Mouse (Mus musculus) midbrain, embryonic 14.5 days (tissue): ENCODE measurements around the gene Dvl2. TPM values are rescaled to one million over a fixed set of nuclear protein-coding genes. Genes with fewer than 3 reads are reported as not detected.
"Not testable (repeated sequence)": the region's sequence is repeated elsewhere in the genome, so short reads cannot be mapped to it uniquely, and the experiment has no call there.

Experiments
- ATAC-seq: fragments of 200-750 bp; cut with Nextera tagmentation; 2 replicates; pipeline ENCODE4 v1.8.0; 2017; ENCODE audit warnings: moderate number of reproducible peaks, moderate library complexity; ENCODE audit not compliant: low FRiP score, low TSS enrichment
- DNase-seq: peaks from one replicate; pipeline ENCODE4 v3.0.0-alpha.2; 2015
- H3K27ac ChIP-seq: fragments of 300-500 bp; sonication (generic); replicated peaks from 2 replicates; pipeline ENCODE4 v1.5.1; 2014; ENCODE audit warnings: mild to moderate bottlenecking, low read depth, low read length, moderate library complexity
- H3K27me3 ChIP-seq: fragments of 300-500 bp; sonication (generic); 2 replicates; pipeline ENCODE4 v1.6.1; 2014; ENCODE audit warnings: low read length, control low read depth, mixed read lengths; ENCODE audit not compliant: control insufficient read depth, insufficient read depth
- H3K36me3 ChIP-seq: fragments of 300-500 bp; sonication (generic); 2 replicates; pipeline ENCODE4 v1.6.1; 2014; ENCODE audit warnings: low read length, control low read depth; ENCODE audit not compliant: control insufficient read depth, insufficient read depth
- H3K4me1 ChIP-seq: fragments of 300-500 bp; sonication (generic); 2 replicates; pipeline ENCODE4 v1.6.1; 2014; ENCODE audit warnings: mild to moderate bottlenecking, antibody characterized with exemption, low read length, control low read depth; ENCODE audit not compliant: control insufficient read depth, insufficient read depth
- H3K4me2 ChIP-seq: fragments of 300-500 bp; sonication (generic); 2 replicates; pipeline ENCODE4 v1.6.1; 2014; ENCODE audit warnings: mild to moderate bottlenecking, low read length, moderate library complexity
- H3K4me3 ChIP-seq: fragments of 300-500 bp; sonication (generic); replicated peaks from 2 replicates; pipeline ENCODE4 v1.5.1; 2014; ENCODE audit warnings: low read depth, low read length
- H3K9ac ChIP-seq: fragments of 300-500 bp; sonication (generic); replicated peaks from 2 replicates; pipeline ENCODE4 v1.6.1; 2014; ENCODE audit warnings: mild to moderate bottlenecking, low read length, moderate library complexity
- H3K9me3 ChIP-seq: fragments of 300-500 bp; sonication (generic); 2 replicates; pipeline ENCODE4 v1.6.1; 2016; ENCODE audit warnings: low read length, control low read depth, mixed read lengths; ENCODE audit not compliant: control insufficient read depth
- WGBS: fragments of 180-500 bp; shearing (Covaris S2); extraction: QIAGEN DNeasy Blood & Tissue Kit; methylation state at CpG from one replicate; pipeline ENCODE4 v1.1.7; 2014; 5-methylcytosine and 5-hydroxymethylcytosine counted together
- polyA plus RNA-seq: library from polyadenylated mRNA; unstranded; fragments of >200 nt; fragmentation: Nextera tagmentation; extraction: Ambion mirVana; gene quantifications from 2 replicates; pipeline ENCODE4 v1.2.1, GENCODE M21; 2014

Gene Dvl2
- polyA plus RNA-seq, result 22.9 and 23.0 TPM in 2 replicates

GRCm38 (mm10) chr11:70000396-70000898 is at the start of gene Dvl2:
Dvl2 (plus strand) TSS chr11:70000595.
- Histone ChIP-seq H3K27me3 (no peaks in the 10 kb centered on the region), H3K4me3 (peak within 1 kb of the TSS; percentile 83), H3K36me3 (peaks cover 31% of the 10 kb centered on the region), H3K27ac (peak within 1 kb of the TSS; percentile 96), H3K9ac (peak within 1 kb of the TSS; percentile 67), H3K9me3 (no peaks in the 10 kb centered on the region), H3K4me1 (peaks cover 32% of the 10 kb centered on the region), H3K4me2 (peak within 1 kb of the TSS; percentile 85)
- ATAC-seq, result peak; percentile 72
- under 1% methylated on average over 48 of the region's 48 CpGs for WGBS
- peak; percentile 96 for DNase-seq

GRCm38 (mm10) chr11:69950807-69951459 is 49.5 kb upstream of the Dvl2 start:
- ATAC-seq, result no peak
- 50% methylated on average over 4 of the region's 4 CpGs for WGBS
- H3K9me3 ChIP-seq, result no peaks in the 10 kb centered on the region
- H3K4me1 ChIP-seq, result peaks cover 9% of the 10 kb centered on the region
- H3K4me2 ChIP-seq, result no peak overlapping the region
- H3K9ac ChIP-seq, result no peak overlapping the region
- H3K27ac ChIP-seq, result no peak overlapping the region
- no peaks in the 10 kb centered on the region for H3K36me3 ChIP-seq
- peaks cover 5% of the 10 kb centered on the region; the same call in 1 of the 2 replicates for H3K27me3 ChIP-seq
- no peak overlapping the region for H3K4me3 ChIP-seq
- DNase-seq, result peak; percentile 4

- H3K36me3 ChIP-seq, result no peaks in the 10 kb centered on the region
- no peaks in the 10 kb centered on the region for H3K9me3 ChIP-seq
- no peak overlapping the region for H3K4me3 ChIP-seq
- 31% methylated on average over 1 of the region's 1 CpGs for WGBS
- ATAC-seq, result no peak
- peaks cover 5% of the 10 kb centered on the region; the same call in 1 of the 2 replicates for H3K27me3 ChIP-seq
- no peak for DNase-seq
- no peak overlapping the region for H3K9ac ChIP-seq
- H3K4me2 ChIP-seq, result no peak overlapping the region
- no peak overlapping the region for H3K27ac ChIP-seq
- H3K4me1 ChIP-seq, result peaks cover 9% of the 10 kb centered on the region
Observed at GRCm38 (mm10) chr11:69952274-69952673, 48.1 kb upstream of the Dvl2 start.

GRCm38 (mm10) chr11:69953267-69953915 is 47.0 kb upstream of the Dvl2 start:
- whole genome bisulfite sequencing, result 68% methylated on average over 11 of the region's 11 CpGs
- ATAC-seq (no peak), DNase-seq (no peak)
- H3K27ac ChIP-seq, result no peak overlapping the region
- H3K36me3 ChIP-seq, result no peaks in the 10 kb centered on the region
- H3K9ac ChIP-seq, result no peak overlapping the region
- no peak overlapping the region for H3K4me2 ChIP-seq
- no peaks in the 10 kb centered on the region for H3K9me3 ChIP-seq
- H3K4me1 ChIP-seq, result peaks cover 5% of the 10 kb centered on the region; the same call in 1 of the 2 replicates
- no peaks in the 10 kb centered on the region for H3K27me3 ChIP-seq
- H3K4me3 ChIP-seq, result no peak overlapping the region

GRCm38 (mm10) chr11:69955618-69956017 is 44.8 kb upstream of the Dvl2 start:
- H3K9me3 ChIP-seq, DNase-seq, H3K9ac ChIP-seq, H3K4me2 ChIP-seq, H3K4me3 ChIP-seq, H3K4me1 ChIP-seq, ATAC-seq, H3K27ac ChIP-seq, H3K27me3 ChIP-seq, H3K36me3 ChIP-seq: not testable (repeated sequence)
- WGBS, result 80% methylated on average over 4 of the region's 4 CpGs

GRCm38 (mm10) chr11:69956218-69956617 is 44.2 kb upstream of the Dvl2 start:
- 77% methylated on average over 1 of the region's 1 CpGs for WGBS
- no peak for ATAC-seq

GRCm38 (mm10) chr11:69960616-69961015 is 39.8 kb upstream of the Dvl2 start:
- no peak overlapping the region for H3K4me3 ChIP-seq
- peaks cover 28% of the 10 kb centered on the region for H3K27me3 ChIP-seq
- no peak overlapping the region for H3K27ac ChIP-seq
- no peaks in the 10 kb centered on the region for H3K36me3 ChIP-seq
- H3K4me1 ChIP-seq, result no peaks in the 10 kb centered on the region
- no peaks in the 10 kb centered on the region for H3K9me3 ChIP-seq
- H3K4me2 ChIP-seq, result no peak overlapping the region
- WGBS, result 22% methylated on average over 5 of the region's 5 CpGs
- ATAC-seq (no peak), DNase-seq (no peak)
- no peak overlapping the region for H3K9ac ChIP-seq

More at GRCm38 (mm10) chr11:69956218-69956617, 44.2 kb upstream of the Dvl2 start:
- Histone ChIP-seq H3K27ac (no peak overlapping the region), H3K36me3 (no peaks in the 10 kb centered on the region), H3K9me3 (no peaks in the 10 kb centered on the region), H3K4me2 (no peak overlapping the region), H3K9ac (no peak overlapping the region), H3K4me1 (no peaks in the 10 kb centered on the region), H3K4me3 (no peak overlapping the region), H3K27me3 (no peaks in the 10 kb centered on the region)
- no peak for DNase-seq

GRCm38 (mm10) chr11:69961841-69962240 is 38.6 kb upstream of the Dvl2 start:
- DNase-seq, result no peak
- no peak overlapping the region for H3K4me2 ChIP-seq
- H3K36me3 ChIP-seq, result no peaks in the 10 kb centered on the region
- H3K4me1 ChIP-seq, result 0 out of 2 replicates have a peak, but pooled peaks cover 4% of the 10 kb centered on the region
- H3K4me3 ChIP-seq, result no peak overlapping the region
- no peak for ATAC-seq
- H3K9ac ChIP-seq, result no peak overlapping the region
- no peaks in the 10 kb centered on the region for H3K9me3 ChIP-seq
- peaks cover 40% of the 10 kb centered on the region for H3K27me3 ChIP-seq
- 51% methylated on average over 5 of the region's 5 CpGs for WGBS
- H3K27ac ChIP-seq, result no peak overlapping the region
